ENCODE assay signal across 21 mouse cellular contexts in the genomic region with DNA sequence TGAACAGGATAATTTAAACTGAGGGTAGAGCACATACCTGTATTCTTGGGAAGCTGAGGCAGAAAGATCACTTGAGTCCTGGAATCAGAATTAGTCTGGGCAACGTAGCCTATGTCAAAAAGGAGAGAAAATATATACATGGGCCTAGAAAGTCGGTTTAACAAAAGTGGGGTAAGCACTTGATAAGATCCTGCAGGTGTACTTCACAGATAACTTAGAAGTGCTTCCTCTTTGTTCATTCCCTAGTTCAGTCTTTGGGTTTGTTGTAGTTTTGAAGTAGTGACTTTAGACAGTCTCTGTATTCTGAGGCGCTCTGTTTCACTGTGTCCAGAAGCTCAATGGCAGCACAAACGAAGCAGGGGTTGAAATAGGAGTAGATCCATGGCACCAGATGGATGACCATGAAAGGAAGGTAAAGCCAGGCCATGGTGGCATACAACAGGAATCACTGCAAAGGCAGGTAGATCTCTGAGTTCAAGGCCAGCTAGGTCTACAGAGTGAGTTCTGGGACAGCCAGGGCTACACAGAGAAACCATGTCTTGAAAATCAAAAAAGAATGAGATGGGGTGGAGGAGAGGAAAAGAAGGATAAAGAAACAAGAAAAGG. TPM values are rescaled to one million over a fixed set of nuclear protein-coding genes. Genes with fewer than 3 reads are reported as not detected.
DNase-seq lines count a peak whose midpoint lies in the region; ATAC-seq and TF ChIP-seq lines count a peak whose summit lies in the region.
"Had no signal": no experiment of that assay in that cellular context is flagged by ENCODE, and none has a peak within 500 bp of the region (broad histone marks: within the 10 kb centered on the region; RNA-seq: fewer than 3 reads in every experiment).

No protein-coding gene starts in this region.

- no peak overlapping the region for H3K4me3 ChIP-seq in MEL (ENCODE audit: control insufficient read depth in 1 of 2, insufficient read depth in 1 of 2, low read depth in 2 of 2, low read length in 2 of 2)
- H3K4me3 ChIP-seq: embryonic facial prominence, embryonic 15.5 days; forebrain, embryonic 15.5 days; heart, embryonic 10.5 days; hindbrain, embryonic 13.5 days had no signal

- TF ChIP-seq CTCF in MEL (IDR thresholded peaks at IDR 0.05 in 2 of 3, conservative IDR thresholded peaks at IDR 0.05 in 1 of 3; ENCODE audit: control insufficient read depth in 1 of 3, insufficient read depth in 1 of 3, low read depth in 2 of 3, low read length in 3 of 3, poor library complexity in 1 of 3, severe bottlenecking in 1 of 3), result no peak

- H3K27me3 ChIP-seq in MEL (ENCODE audit: control insufficient read depth in 1 of 2, insufficient read depth in 2 of 2, low read length in 2 of 2), result no peaks in the 10 kb centered on the region
- H3K27me3 ChIP-seq: embryonic facial prominence, embryonic 15.5 days; forebrain, embryonic 15.5 days; hindbrain, embryonic 13.5 days; Patski had no signal

- peaks cover 0 to 48% of the 10 kb centered on the region in 2 experiments; a peak in 3 of 4 replicates for H3K36me3 ChIP-seq in MEL (ENCODE audit: control insufficient read depth in 1 of 2, insufficient read depth in 2 of 2, low read length in 2 of 2)
- H3K36me3 ChIP-seq: embryonic facial prominence, embryonic 15.5 days; forebrain, embryonic 15.5 days had no signal

- no peaks in the 10 kb centered on the region for H3K9me3 ChIP-seq in MEL (replicated peaks; ENCODE audit: insufficient read depth, low read length)
- H3K9me3 ChIP-seq: embryonic facial prominence, embryonic 15.5 days; forebrain, embryonic 15.5 days; heart, embryonic 10.5 days; hindbrain, embryonic 13.5 days had no signal

- peaks cover 36 to 46% of the 10 kb centered on the region in 2 experiments for H3K4me1 ChIP-seq in MEL (ENCODE audit: control insufficient read depth in 1 of 2, insufficient read depth in 2 of 2, low read length in 2 of 2)
- H3K4me1 ChIP-seq: embryonic facial prominence, embryonic 15.5 days; forebrain, embryonic 15.5 days; heart, embryonic 10.5 days; hindbrain, embryonic 13.5 days had no signal

- no peaks in the 10 kb centered on the region for H3K79me2 ChIP-seq in MEL (ENCODE audit: control insufficient read depth, insufficient read depth, low read length, poor library complexity)

- TF ChIP-seq POLR2A in MEL (IDR thresholded peaks at IDR 0.05; ENCODE audit: control insufficient read depth in 1 of 2, insufficient read depth in 1 of 2, low read depth in 1 of 2, low read length in 2 of 2, poor library complexity in 1 of 2), result no peak

- no peak for TF ChIP-seq RAD21 in MEL (IDR thresholded peaks at IDR 0.05; ENCODE audit: low read depth, low read length)

- peak; percentile 93 to 98 for TF ChIP-seq EP300 in MEL (IDR thresholded peaks at IDR 0.05; ENCODE audit: low read depth in 1 of 2, low read length in 2 of 2)

- H3K9ac ChIP-seq in MEL (ENCODE audit: control insufficient read depth, low read depth, low read length, poor library complexity, severe bottlenecking), result no peak overlapping the region; the same call in 1 of the 2 replicates
- H3K9ac ChIP-seq: embryonic facial prominence, embryonic 15.5 days; forebrain, embryonic 15.5 days; hindbrain, embryonic 13.5 days had no signal

- no peak for ATAC-seq in erythroblast, adult 5-6 weeks (replicated peaks; ENCODE audit: low FRiP score, poor library complexity, severe bottlenecking)
- ATAC-seq: activated CD4-positive, CD25-positive, alpha-beta regulatory T cell, adult 4 months; forebrain, embryonic 15.5 days; hindbrain, postnatal 0 days; Patski had no signal

- peak overlapping the region; percentile 66 for H3K27ac ChIP-seq in MEL (ENCODE audit: control insufficient read depth, low read depth, low read length)
- H3K27ac ChIP-seq: embryonic facial prominence, embryonic 15.5 days; forebrain, embryonic 15.5 days; heart, embryonic 10.5 days; hindbrain, embryonic 13.5 days; hindbrain, postnatal 0 days had no signal

- DNase-seq in heart, adult 11 months, result peak; percentile 64
- no peak for DNase-seq in heart, postnatal 4 days
- peak; percentile 71 for DNase-seq in MEL (ENCODE audit: low read depth, low spot score)
- peak; percentile 17 for DNase-seq in naive thymus-derived CD4-positive, alpha-beta T cell, adult 2 months (ENCODE audit: low read depth)
- DNase-seq in ovary, postnatal 14 days (ENCODE audit: low spot score), result no peak
- no peak for DNase-seq in left cerebral cortex, adult 8-10 months (ENCODE audit: low spot score in 2 of 2)
- DNase-seq: adrenal gland, postnatal 14 days; cerebellum, adult 18-20 months; cerebellum, adult 9-11 months; embryo, embryonic 11 days; gastrocnemius, postnatal 36 days; heart, adult 18-20 months; heart, postnatal 10 days had no signal

TF ChIP-seq in MEL, 35 proteins besides CTCF, POLR2A, EP300 and RAD21 (continues in another document):
- no peak for TF ChIP-seq GABPA (IDR thresholded peaks at IDR 0.05; ENCODE audit: low read depth, low read length)
- no peak for TF ChIP-seq MAZ (IDR thresholded peaks at IDR 0.05; ENCODE audit: low read depth, low read length)
- no peak for TF ChIP-seq NRF1 (IDR thresholded peaks at IDR 0.05; ENCODE audit: insufficient read depth, low read depth, low read length, poor library complexity, severe bottlenecking)
- no peak; the same call in 1 of the 2 replicates for TF ChIP-seq CHD2 (IDR thresholded peaks at IDR 0.05; ENCODE audit: low read length)
- TF ChIP-seq HCFC1 (IDR thresholded peaks at IDR 0.05; ENCODE audit: low read depth, low read length), result 0 out of 2 replicates have a peak, but pooled peaks have one; percentile 23
- peak; percentile 91 for TF ChIP-seq TCF12 (IDR thresholded peaks at IDR 0.05; ENCODE audit: low read depth, low read length)
- no peak for TF ChIP-seq MYC (IDR thresholded peaks at IDR 0.05; ENCODE audit: low read depth, low read length)
- TF ChIP-seq MXI1 (IDR thresholded peaks at IDR 0.05; ENCODE audit: low read depth, low read length), result no peak
- TF ChIP-seq JUND (IDR thresholded peaks at IDR 0.05; ENCODE audit: low read depth, low read length), result no peak
- TF ChIP-seq ZMIZ1 (IDR thresholded peaks at IDR 0.05; ENCODE audit: low read depth, low read length), result no peak
- TF ChIP-seq MYB (IDR thresholded peaks at IDR 0.05; ENCODE audit: low read depth, low read length), result peak; percentile 59
- no peak for TF ChIP-seq UBTF (IDR thresholded peaks at IDR 0.05; ENCODE audit: borderline replicate concordance, insufficient read depth, low read depth, low read length)
- peak; percentile 71 for TF ChIP-seq ETS1 (IDR thresholded peaks at IDR 0.05; ENCODE audit: low read depth, low read length)
- peak; percentile 34; the same call in 1 of the 2 replicates for TF ChIP-seq BHLHE40 (IDR thresholded peaks at IDR 0.05; ENCODE audit: borderline replicate concordance, low read depth, low read length)
- no peak for TF ChIP-seq POLR2AphosphoS5 (IDR thresholded peaks at IDR 0.05; ENCODE audit: borderline replicate concordance, low read depth, low read length)
- no peak for TF ChIP-seq ZC3H11A (IDR thresholded peaks at IDR 0.05; ENCODE audit: low read depth, low read length)
- TF ChIP-seq MAFK (IDR thresholded peaks at IDR 0.05; ENCODE audit: borderline replicate concordance, low read depth, low read length), result no peak
- no peak for TF ChIP-seq TBP (IDR thresholded peaks at IDR 0.05; ENCODE audit: low read depth, low read length)
- no peak for TF ChIP-seq POLR2AphosphoS2 (IDR thresholded peaks at IDR 0.05; ENCODE audit: low read length)
- TF ChIP-seq USF2 (IDR thresholded peaks at IDR 0.05; ENCODE audit: borderline replicate concordance in 1 of 2, insufficient read depth in 1 of 2, low read depth in 1 of 2, low read length in 2 of 2), result no peak
- no peak for TF ChIP-seq KAT2A (conservative IDR thresholded peaks at IDR 0.05; ENCODE audit: low read depth, low read length)
- TF ChIP-seq SIN3A (IDR thresholded peaks at IDR 0.05; ENCODE audit: low read length), result peak; percentile 52; the same call in 1 of the 2 replicates
- TF ChIP-seq GATA1 (IDR thresholded peaks at IDR 0.05; ENCODE audit: low read depth, low read length), result peak; percentile 96
- no peak for TF ChIP-seq SMC3 (IDR thresholded peaks at IDR 0.05; ENCODE audit: low read depth, low read length)
- no peak for TF ChIP-seq ZNF384 (IDR thresholded peaks at IDR 0.05; ENCODE audit: low read depth, low read length)
- TF ChIP-seq MAX (IDR thresholded peaks at IDR 0.05; ENCODE audit: low read length), result no peak
- peak; percentile 75 for TF ChIP-seq RCOR1 (IDR thresholded peaks at IDR 0.05; ENCODE audit: low read depth, low read length)
- TF ChIP-seq ZKSCAN1 (IDR thresholded peaks at IDR 0.05; ENCODE audit: low read depth, low read length), result no peak
- peak; percentile 78 for TF ChIP-seq TAL1 (IDR thresholded peaks at IDR 0.05; ENCODE audit: low read length)
- no peak for TF ChIP-seq MEF2A (IDR thresholded peaks at IDR 0.05; ENCODE audit: extremely low read depth, insufficient replicate concordance, low read depth, low read length, poor library complexity, severe bottlenecking)
- TF ChIP-seq ELF1 (IDR thresholded peaks at IDR 0.05; ENCODE audit: low read depth, low read length), result no peak
- TF ChIP-seq E2F4 (IDR thresholded peaks at IDR 0.05; ENCODE audit: borderline replicate concordance, low read depth, low read length), result no peak
- TF ChIP-seq NELFE (IDR thresholded peaks at IDR 0.05; ENCODE audit: low read depth, low read length), result no peak
- TF ChIP-seq CHD1 (IDR thresholded peaks at IDR 0.05; ENCODE audit: low read depth, low read length), result no peak

RNA-seq across cellular contexts. Expression of a gene that starts 54.5 kb away (rescaled TPM):
- total RNA-seq in heart, postnatal 4 days (2021), result 10 to 100 TPM; 11.4 to 13.2 TPM
- 7.3 and 7.8 TPM in 2 replicates for total RNA-seq in MEL (2012; rRNA removed)
- 1 to 10 TPM in 1 of 2 experiments, not detected in 1; 7.9 TPM for polyA plus RNA-seq in MEL (2012; ENCODE audit: insufficient read depth in 1 of 2, insufficient read length in 2 of 2, low read depth in 1 of 2, low replicate concordance in 2 of 2, missing spikeins in 1 of 2)
- 4.8 and 11.1 TPM in 2 replicates for total RNA-seq in erythroblast, adult 5-6 weeks (2015; ENCODE audit: low replicate concordance)
- total RNA-seq in erythroblast, adult 5-6 weeks (2017; ENCODE audit: low replicate concordance), result 14.5 and 16.0 TPM in 2 replicates
- 10 to 100 TPM; 18.9 to 23.9 (median 21.4) TPM for total RNA-seq in left cerebral cortex, adult 8-10 months (2022)

RNA-seq across cellular contexts. Expression of a gene that starts 55.0 kb away (rescaled TPM):
- total RNA-seq in heart, postnatal 4 days (2021), result 10 to 100 TPM in 1 of 2 experiments, 1 to 10 TPM in 1; 7.8 to 11.2 TPM
- 13.4 and 13.8 TPM in 2 replicates for total RNA-seq in MEL (2012; rRNA removed)
- polyA plus RNA-seq in MEL (2012; ENCODE audit: insufficient read depth in 1 of 2, insufficient read length in 2 of 2, low read depth in 1 of 2, low replicate concordance in 2 of 2, missing spikeins in 1 of 2), result 10 to 100 TPM in 1 of 2 experiments, not detected in 1; 10.8 TPM
- 8.4 and 17.5 TPM in 2 replicates for total RNA-seq in erythroblast, adult 5-6 weeks (2015; ENCODE audit: low replicate concordance)
- 31.2 and 46.2 TPM in 2 replicates for total RNA-seq in erythroblast, adult 5-6 weeks (2017; ENCODE audit: low replicate concordance)
- total RNA-seq in left cerebral cortex, adult 8-10 months (2022), result 10 to 100 TPM; 20.7 to 25.3 (median 23.8) TPM

Comparison
In these comparisons a context has a peak if more than half of its experiments do, and no peak if none do; other contexts are left out.
1. DNase-seq: peak in heart, adult 11 months (single experiment), MEL (single experiment) and naive thymus-derived CD4-positive, alpha-beta T cell, adult 2 months (single experiment); none in heart, postnatal 4 days (single experiment), ovary, postnatal 14 days (single experiment) and left cerebral cortex, adult 8-10 months (0 of 2).